Mouse (Mus musculus): ENCODE measurements around the gene Dcn. TPM values are rescaled to one million over a fixed set of nuclear protein-coding genes. Genes with fewer than 3 reads are reported as not detected.

Dcn gene
- polyA plus RNA-seq, 1 experiment from 2014 or later: 210 TPM

- Histone ChIP-seq H3K4me2 (no peak overlapping the region), H3K27ac (no peak overlapping the region), H3K27me3 (no peaks in the 10 kb centered on the region), H3K36me3 (no peaks in the 10 kb centered on the region), H3K4me3 (no peak overlapping the region), H3K4me1 (peaks cover 5% of the 10 kb centered on the region), H3K9me3 (no peaks in the 10 kb centered on the region), H3K9ac (no peak overlapping the region)
- WGBS: 27% methylated on average over 2 of the region's 2 CpGs
- ATAC-seq (ENCODE audit: borderline replicate concordance, extremely low read depth, low FRiP score, low TSS enrichment): peak; percentile 27; the same call in 1 of the 2 replicates
Observed at GRCm38 (mm10) chr10:97484049-97484448, 4.6 kb downstream of the Dcn start.

GRCm38 (mm10) chr10:97485151-97485550, 5.7 kb downstream of the Dcn start:
- Histone ChIP-seq H3K27ac (no peak overlapping the region), H3K4me3 (no peak overlapping the region), H3K27me3 (no peaks in the 10 kb centered on the region), H3K36me3 (no peaks in the 10 kb centered on the region), H3K4me1 (no peaks in the 10 kb centered on the region), H3K9ac (no peak overlapping the region), H3K9me3 (no peaks in the 10 kb centered on the region), H3K4me2 (no peak overlapping the region)
- ATAC-seq (ENCODE audit: borderline replicate concordance, extremely low read depth, low FRiP score, low TSS enrichment): no peak
- WGBS: 22% methylated on average over 2 of the region's 2 CpGs

- no peak overlapping the region for H3K4me2 ChIP-seq
- no peaks in the 10 kb centered on the region for H3K4me1 ChIP-seq
- no peaks in the 10 kb centered on the region for H3K36me3 ChIP-seq
- H3K27ac ChIP-seq: no peak overlapping the region
- no peaks in the 10 kb centered on the region for H3K27me3 ChIP-seq
- H3K9me3 ChIP-seq: no peaks in the 10 kb centered on the region
- no peak overlapping the region for H3K9ac ChIP-seq
- no peak for ATAC-seq (ENCODE audit: borderline replicate concordance, extremely low read depth, low FRiP score, low TSS enrichment)
- no peak overlapping the region for H3K4me3 ChIP-seq
Observed at GRCm38 (mm10) chr10:97486085-97486484, 6.7 kb downstream of the Dcn start.

- H3K27ac ChIP-seq: no peak overlapping the region
- WGBS: 75% methylated on average over 6 of the region's 6 CpGs
- no peak overlapping the region for H3K4me2 ChIP-seq
- H3K27me3 ChIP-seq: no peaks in the 10 kb centered on the region
- H3K4me3 ChIP-seq: no peak overlapping the region
- H3K9ac ChIP-seq: no peak overlapping the region
- no peaks in the 10 kb centered on the region for H3K9me3 ChIP-seq
- ATAC-seq (ENCODE audit: borderline replicate concordance, extremely low read depth, low FRiP score, low TSS enrichment): no peak
- H3K36me3 ChIP-seq: no peaks in the 10 kb centered on the region
- H3K4me1 ChIP-seq: no peaks in the 10 kb centered on the region
Observed at GRCm38 (mm10) chr10:97487269-97487989, 8.0 kb downstream of the Dcn start.

GRCm38 (mm10) chr10:97492367-97492980, 13.1 kb downstream of the Dcn start:
- WGBS: 73% methylated on average over 4 of the region's 4 CpGs
- ATAC-seq (ENCODE audit: borderline replicate concordance, extremely low read depth, low FRiP score, low TSS enrichment): no peak

GRCm38 (mm10) chr10:97497646-97498045, 18.2 kb downstream of the Dcn start:
- Histone ChIP-seq H3K36me3 (no peaks in the 10 kb centered on the region), H3K9ac (no peak overlapping the region), H3K4me2 (no peak overlapping the region), H3K4me1 (no peaks in the 10 kb centered on the region), H3K27ac (no peak overlapping the region), H3K4me3 (no peak overlapping the region), H3K27me3 (no peaks in the 10 kb centered on the region), H3K9me3 (no peaks in the 10 kb centered on the region)
- ATAC-seq (ENCODE audit: borderline replicate concordance, extremely low read depth, low FRiP score, low TSS enrichment): no peak
- WGBS: 46% methylated on average over 5 of the region's 5 CpGs

More at GRCm38 (mm10) chr10:97492367-97492980, 13.1 kb downstream of the Dcn start:
- no peaks in the 10 kb centered on the region for H3K36me3 ChIP-seq
- H3K4me2 ChIP-seq: no peak overlapping the region
- no peak overlapping the region for H3K27ac ChIP-seq
- no peaks in the 10 kb centered on the region for H3K9me3 ChIP-seq
- H3K4me1 ChIP-seq: no peaks in the 10 kb centered on the region
- H3K9ac ChIP-seq: no peak overlapping the region
- H3K27me3 ChIP-seq: no peaks in the 10 kb centered on the region
- H3K4me3 ChIP-seq: no peak overlapping the region

- ATAC-seq (ENCODE audit: borderline replicate concordance, extremely low read depth, low FRiP score, low TSS enrichment): no peak
- no peak overlapping the region for H3K9ac ChIP-seq
- no peak overlapping the region for H3K4me2 ChIP-seq
- H3K27me3 ChIP-seq: no peaks in the 10 kb centered on the region
- H3K36me3 ChIP-seq: no peaks in the 10 kb centered on the region
- H3K4me3 ChIP-seq: no peak overlapping the region
- no peak overlapping the region for H3K27ac ChIP-seq
- 0 out of 2 replicates have a peak, but pooled peaks cover 4% of the 10 kb centered on the region for H3K4me1 ChIP-seq
- H3K9me3 ChIP-seq: no peaks in the 10 kb centered on the region
- WGBS: 47% methylated on average over 3 of the region's 3 CpGs
Observed at GRCm38 (mm10) chr10:97523366-97523765, 44.0 kb downstream of the Dcn start.

GRCm38 (mm10) chr10:97535697-97536096, 56.3 kb downstream of the Dcn start:
- Histone ChIP-seq H3K9me3 (no peaks in the 10 kb centered on the region), H3K27me3 (no peaks in the 10 kb centered on the region), H3K27ac (no peak overlapping the region), H3K36me3 (no peaks in the 10 kb centered on the region), H3K4me1 (no peaks in the 10 kb centered on the region), H3K9ac (no peak overlapping the region), H3K4me2 (no peak overlapping the region), H3K4me3 (no peak overlapping the region)
- ATAC-seq (ENCODE audit: borderline replicate concordance, extremely low read depth, low FRiP score, low TSS enrichment): no peak
- 28% methylated on average over 4 of the region's 4 CpGs for WGBS

- no peaks in the 10 kb centered on the region for H3K27me3 ChIP-seq
- ATAC-seq (ENCODE audit: borderline replicate concordance, extremely low read depth, low FRiP score, low TSS enrichment): peak; percentile 42; the same call in 1 of the 2 replicates
- H3K4me1 ChIP-seq: no peaks in the 10 kb centered on the region
- H3K36me3 ChIP-seq: no peaks in the 10 kb centered on the region
- no peaks in the 10 kb centered on the region for H3K9me3 ChIP-seq
- H3K9ac ChIP-seq: no peak overlapping the region
- H3K4me3 ChIP-seq: no peak overlapping the region
- no peak overlapping the region for H3K4me2 ChIP-seq
- 26% methylated on average over 2 of the region's 2 CpGs for WGBS
- 0 out of 2 replicates have a peak overlapping the region, but pooled peaks have one; percentile 44 for H3K27ac ChIP-seq
Observed at GRCm38 (mm10) chr10:97536921-97537320, 57.5 kb downstream of the Dcn start.

- Histone ChIP-seq H3K4me2 (no peak overlapping the region), H3K4me3 (no peak overlapping the region), H3K27ac (no peak overlapping the region), H3K27me3 (no peaks in the 10 kb centered on the region), H3K9ac (no peak overlapping the region), H3K9me3 (no peaks in the 10 kb centered on the region), H3K36me3 (no peaks in the 10 kb centered on the region), H3K4me1 (no peaks in the 10 kb centered on the region)
- 83% methylated on average over 4 of the region's 4 CpGs for WGBS
- ATAC-seq (ENCODE audit: borderline replicate concordance, extremely low read depth, low FRiP score, low TSS enrichment): no peak
Observed at GRCm38 (mm10) chr10:97538202-97538601, 58.8 kb downstream of the Dcn start.

GRCm38 (mm10) chr10:97547740-97548139, 68.3 kb downstream of the Dcn start:
- H3K4me2 ChIP-seq: no peak overlapping the region
- no peaks in the 10 kb centered on the region; the same call in 1 of the 2 replicates for H3K4me1 ChIP-seq
- peak overlapping the region; percentile 81 for H3K27ac ChIP-seq
- no peaks in the 10 kb centered on the region for H3K27me3 ChIP-seq
- no peak overlapping the region for H3K4me3 ChIP-seq
- H3K36me3 ChIP-seq: no peaks in the 10 kb centered on the region
- no peak for ATAC-seq (ENCODE audit: borderline replicate concordance, extremely low read depth, low FRiP score, low TSS enrichment)
- 15% methylated on average over 1 of the region's 1 CpGs for WGBS
- no peaks in the 10 kb centered on the region for H3K9me3 ChIP-seq
- no peak overlapping the region for H3K9ac ChIP-seq

Data from lung, embryonic 15.5 days (tissue).